Mouse (Mus musculus): ENCODE measurements around the gene Myo18b. TPM values are rescaled to one million over a fixed set of nuclear protein-coding genes. Genes with fewer than 3 reads are reported as not detected.

The Myo18b gene
- polyA plus RNA-seq, 1 experiment from 2014 or later = 22.5 TPM

GRCm38 (mm10) chr5:112663701-112664100, 232.5 kb downstream of the Myo18b start:
- H3K9ac ChIP-seq = no peak overlapping the region
- H3K4me3 ChIP-seq = no peak overlapping the region
- no peak for ATAC-seq (replicated peaks; ENCODE audit: insufficient number of reproducible peaks, insufficient read depth, low FRiP score, low read depth)
- H3K36me3 ChIP-seq = no peaks in the 10 kb centered on the region
- no peaks in the 10 kb centered on the region for H3K4me1 ChIP-seq (replicated peaks)
- no peak overlapping the region for H3K4me2 ChIP-seq
- 9% methylated on average over 1 of the region's 1 CpGs for WGBS
- H3K27ac ChIP-seq = no peak overlapping the region
- H3K27me3 ChIP-seq = peaks cover 63% of the 10 kb centered on the region
- no peaks in the 10 kb centered on the region; the same call in 1 of the 2 replicates for H3K9me3 ChIP-seq (replicated peaks)

- Histone ChIP-seq H3K4me1 (replicated peaks) (no peaks in the 10 kb centered on the region), H3K36me3 (no peaks in the 10 kb centered on the region), H3K4me2 (no peak overlapping the region), H3K27me3 (peaks cover 69% of the 10 kb centered on the region), H3K9me3 (replicated peaks) (no peaks in the 10 kb centered on the region; the same call in 1 of the 2 replicates), H3K4me3 (no peak overlapping the region), H3K27ac (no peak overlapping the region), H3K9ac (no peak overlapping the region)
- no peak for ATAC-seq (replicated peaks; ENCODE audit: insufficient number of reproducible peaks, insufficient read depth, low FRiP score, low read depth)
- 39% methylated on average over 10 of the region's 10 CpGs for WGBS
Observed at GRCm38 (mm10) chr5:112660924-112661431, 235.2 kb downstream of the Myo18b start.

GRCm38 (mm10) chr5:112659295-112659694, 236.9 kb downstream of the Myo18b start:
- H3K4me2 ChIP-seq = no peak overlapping the region
- H3K27me3 ChIP-seq = peaks cover 71% of the 10 kb centered on the region
- no peak overlapping the region for H3K27ac ChIP-seq
- no peaks in the 10 kb centered on the region for H3K4me1 ChIP-seq (replicated peaks)
- no peak for ATAC-seq (replicated peaks; ENCODE audit: insufficient number of reproducible peaks, insufficient read depth, low FRiP score, low read depth)
- 41% methylated on average over 4 of the region's 4 CpGs for whole genome bisulfite sequencing
- H3K36me3 ChIP-seq = no peaks in the 10 kb centered on the region
- no peak overlapping the region for H3K4me3 ChIP-seq
- H3K9me3 ChIP-seq (replicated peaks) = no peaks in the 10 kb centered on the region; the same call in 1 of the 2 replicates
- no peak overlapping the region for H3K9ac ChIP-seq

DNA sequence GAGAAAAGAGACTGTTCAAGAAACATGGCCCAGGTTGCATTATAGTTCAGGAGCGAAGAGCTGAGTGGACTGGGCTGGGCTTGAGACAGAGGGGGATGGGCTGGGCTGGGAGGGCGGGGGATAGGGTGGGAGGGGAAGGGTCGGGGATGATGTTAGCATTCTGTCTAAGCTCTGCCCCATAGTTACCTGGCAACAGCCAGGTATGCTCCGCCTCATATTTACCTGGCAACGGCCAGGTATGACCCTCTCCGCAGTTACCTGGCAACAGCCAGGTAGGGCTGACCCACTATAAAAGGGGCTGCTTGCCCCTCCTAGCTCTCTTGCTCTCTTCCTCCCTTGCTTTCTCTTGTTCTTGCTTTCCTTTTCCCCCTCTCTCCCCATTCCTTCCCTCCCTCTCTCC, 239.4 kb downstream of the Myo18b start:
- Histone ChIP-seq H3K4me1 (replicated peaks) (no peaks in the 10 kb centered on the region), H3K9me3 (replicated peaks) (no peaks in the 10 kb centered on the region; the same call in 1 of the 2 replicates), H3K4me3 (no peak overlapping the region), H3K4me2 (no peak overlapping the region), H3K27me3 (peaks cover 85% of the 10 kb centered on the region), H3K27ac (no peak overlapping the region), H3K9ac (no peak overlapping the region), H3K36me3 (no peaks in the 10 kb centered on the region)
- 13% methylated on average over 6 of the region's 6 CpGs for WGBS
- ATAC-seq (replicated peaks; ENCODE audit: insufficient number of reproducible peaks, insufficient read depth, low FRiP score, low read depth) = no peak

DNA sequence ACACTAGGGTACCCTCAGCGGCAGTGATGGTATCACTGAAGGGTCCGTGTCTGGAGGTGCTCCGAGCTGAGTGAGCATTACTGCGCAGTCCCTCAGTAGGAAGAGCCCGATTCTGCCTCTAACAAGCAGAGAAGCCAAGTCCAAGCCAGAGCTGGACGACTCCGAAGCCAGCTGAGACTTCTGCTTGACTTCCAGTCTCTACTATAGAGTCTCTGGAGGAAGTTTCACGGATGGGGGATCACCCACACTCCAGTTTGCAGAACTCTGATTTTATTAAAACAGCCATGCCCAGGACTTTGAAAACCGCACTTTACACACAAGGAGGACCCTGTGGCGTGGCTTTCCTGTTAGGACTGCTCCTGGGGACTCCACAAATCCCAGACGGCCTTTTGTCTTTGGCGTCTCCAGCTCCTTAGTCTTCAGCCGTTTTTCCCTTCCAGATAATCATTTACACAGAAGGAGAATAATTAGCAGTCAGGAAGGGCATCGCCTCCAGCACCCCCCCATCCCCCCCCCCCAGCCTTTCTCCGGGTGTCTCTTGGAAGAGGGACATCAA, 240.1 kb downstream of the Myo18b start:
- Histone ChIP-seq H3K9me3 (replicated peaks) (no peaks in the 10 kb centered on the region; the same call in 1 of the 2 replicates), H3K9ac (no peak overlapping the region), H3K36me3 (no peaks in the 10 kb centered on the region), H3K4me1 (replicated peaks) (no peaks in the 10 kb centered on the region), H3K4me3 (no peak overlapping the region), H3K27me3 (peaks cover 86% of the 10 kb centered on the region), H3K4me2 (no peak overlapping the region), H3K27ac (no peak overlapping the region)
- 3% methylated on average over 15 of the region's 15 CpGs for WGBS
- no peak for ATAC-seq (replicated peaks; ENCODE audit: insufficient number of reproducible peaks, insufficient read depth, low FRiP score, low read depth)

- Histone ChIP-seq H3K9me3 (replicated peaks) (no peaks in the 10 kb centered on the region), H3K4me3 (no peak overlapping the region), H3K27me3 (peaks cover 92% of the 10 kb centered on the region), H3K27ac (no peak overlapping the region), H3K4me2 (no peak overlapping the region), H3K9ac (no peak overlapping the region), H3K36me3 (no peaks in the 10 kb centered on the region), H3K4me1 (replicated peaks) (no peaks in the 10 kb centered on the region)
- WGBS = 4% methylated on average over 14 of the region's 14 CpGs
- ATAC-seq (replicated peaks; ENCODE audit: insufficient number of reproducible peaks, insufficient read depth, low FRiP score, low read depth) = no peak
Observed at GRCm38 (mm10) chr5:112655529-112655928, 240.6 kb downstream of the Myo18b start.

DNA sequence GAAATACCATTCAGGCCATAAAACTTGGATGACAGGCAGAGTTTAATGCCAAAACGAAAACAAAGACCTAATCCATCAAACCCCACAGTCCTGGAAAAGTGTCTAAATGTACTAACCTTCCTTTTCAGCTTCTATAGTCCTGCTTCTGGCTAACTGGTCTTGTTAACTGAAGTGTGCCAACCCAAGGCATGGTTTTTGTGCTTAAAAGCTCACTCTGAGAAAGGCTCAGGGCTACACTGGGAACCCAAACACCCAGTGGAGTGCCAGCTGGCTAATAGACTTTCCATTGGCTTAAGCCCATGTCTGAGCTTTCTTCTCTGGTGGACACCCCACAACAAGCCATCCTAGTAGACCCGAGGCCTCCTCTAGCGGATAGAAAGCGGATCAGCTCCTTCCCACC, 244.1 kb downstream of the Myo18b start:
- Histone ChIP-seq H3K9me3 (replicated peaks) (no peaks in the 10 kb centered on the region), H3K9ac (no peak overlapping the region), H3K4me3 (no peak overlapping the region), H3K4me2 (no peak overlapping the region), H3K27me3 (peaks cover 69% of the 10 kb centered on the region), H3K4me1 (replicated peaks) (no peaks in the 10 kb centered on the region), H3K27ac (no peak overlapping the region), H3K36me3 (no peaks in the 10 kb centered on the region)
- ATAC-seq (replicated peaks; ENCODE audit: insufficient number of reproducible peaks, insufficient read depth, low FRiP score, low read depth) = no peak
- 67% methylated on average over 4 of the region's 4 CpGs for WGBS

DNA sequence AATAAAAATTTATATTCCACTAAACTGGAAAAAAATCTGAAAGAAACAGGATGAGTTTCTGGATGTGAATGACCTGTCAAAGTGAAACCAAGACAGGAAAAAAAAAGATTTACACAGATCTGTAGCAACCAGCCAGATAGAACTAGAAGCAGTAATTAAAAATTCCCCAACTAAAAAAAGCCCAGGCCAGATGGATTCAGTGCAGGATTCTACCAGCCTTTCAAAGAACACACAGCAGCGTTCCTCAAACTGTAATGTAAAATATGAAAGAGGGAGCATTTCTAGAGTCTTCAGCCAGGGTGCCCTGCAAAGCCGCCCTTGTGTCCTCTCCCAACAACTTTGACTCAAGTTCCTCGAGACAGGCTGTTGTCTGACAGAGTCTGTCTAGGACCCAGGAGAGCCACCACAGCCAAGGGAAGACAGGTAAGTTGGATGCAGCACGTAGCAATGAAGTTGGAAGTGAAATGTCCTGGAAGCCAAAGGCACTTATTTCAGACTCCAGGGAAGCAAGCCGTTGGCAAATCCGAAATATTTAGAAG, 246.9 kb downstream of the Myo18b start:
- peaks cover 53% of the 10 kb centered on the region for H3K27me3 ChIP-seq
- no peak overlapping the region for H3K27ac ChIP-seq
- no peak overlapping the region for H3K4me2 ChIP-seq
- H3K4me3 ChIP-seq = no peak overlapping the region
- H3K9ac ChIP-seq = no peak overlapping the region
- H3K9me3 ChIP-seq (replicated peaks) = no peaks in the 10 kb centered on the region
- no peak for ATAC-seq (replicated peaks; ENCODE audit: insufficient number of reproducible peaks, insufficient read depth, low FRiP score, low read depth)
- 74% methylated on average over 6 of the region's 6 CpGs for WGBS
- no peaks in the 10 kb centered on the region for H3K36me3 ChIP-seq
- H3K4me1 ChIP-seq (replicated peaks) = no peaks in the 10 kb centered on the region

- Histone ChIP-seq H3K9ac (no peak overlapping the region), H3K4me1 (replicated peaks) (no peaks in the 10 kb centered on the region), H3K4me3 (no peak overlapping the region), H3K36me3 (no peaks in the 10 kb centered on the region), H3K9me3 (replicated peaks) (no peaks in the 10 kb centered on the region), H3K27me3 (peaks cover 48% of the 10 kb centered on the region), H3K4me2 (no peak overlapping the region), H3K27ac (no peak overlapping the region)
- no peak for ATAC-seq (replicated peaks; ENCODE audit: insufficient number of reproducible peaks, insufficient read depth, low FRiP score, low read depth)
- 92% methylated on average over 2 of the region's 2 CpGs for WGBS
Observed at GRCm38 (mm10) chr5:112646871-112647270, 249.3 kb downstream of the Myo18b start.

DNA sequence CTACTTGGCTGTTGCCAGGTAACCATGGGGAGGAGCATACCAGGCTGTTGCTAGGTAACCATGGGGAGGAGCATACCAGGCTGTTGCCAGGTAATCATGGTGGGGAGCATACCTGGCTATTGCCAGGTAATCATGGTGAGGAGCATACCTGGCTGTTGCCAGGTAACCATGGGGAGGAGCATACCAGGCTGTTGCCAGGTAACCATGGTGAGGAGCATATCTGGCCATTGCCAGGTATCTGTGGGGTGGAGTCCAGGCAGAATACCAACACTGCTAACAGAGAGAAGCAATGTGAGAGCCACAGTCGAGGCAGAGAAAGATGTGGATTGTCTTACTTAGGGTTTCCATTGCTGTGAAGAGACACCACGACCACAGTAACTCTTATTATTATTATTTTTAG, 250.6 kb downstream of the Myo18b start:
- no peak for ATAC-seq (replicated peaks; ENCODE audit: insufficient number of reproducible peaks, insufficient read depth, low FRiP score, low read depth)
- Histone ChIP-seq H3K36me3 (no peaks in the 10 kb centered on the region), H3K4me2 (no peak overlapping the region), H3K9me3 (replicated peaks) (no peaks in the 10 kb centered on the region), H3K27ac (no peak overlapping the region), H3K27me3 (peaks cover 48% of the 10 kb centered on the region), H3K4me1 (replicated peaks) (peaks cover 9% of the 10 kb centered on the region; the same call in 1 of the 2 replicates), H3K9ac (no peak overlapping the region), H3K4me3 (no peak overlapping the region)
- WGBS = 82% methylated on average over 2 of the region's 2 CpGs

GRCm38 (mm10) chr5:112643533-112644272, 252.5 kb downstream of the Myo18b start:
- Histone ChIP-seq H3K4me3 (no peak overlapping the region), H3K4me1 (replicated peaks) (peaks cover 9% of the 10 kb centered on the region; the same call in 1 of the 2 replicates), H3K9me3 (replicated peaks) (no peaks in the 10 kb centered on the region), H3K4me2 (no peak overlapping the region), H3K9ac (no peak overlapping the region), H3K36me3 (no peaks in the 10 kb centered on the region), H3K27me3 (peaks cover 60% of the 10 kb centered on the region), H3K27ac (no peak overlapping the region)
- 43% methylated on average over 20 of the region's 20 CpGs for WGBS
- no peak for ATAC-seq (replicated peaks; ENCODE audit: insufficient number of reproducible peaks, insufficient read depth, low FRiP score, low read depth)
